Mouse (Mus musculus): ENCODE measurements around the gene Tmem97. TPM values are rescaled to one million over a fixed set of nuclear protein-coding genes. Genes with fewer than 3 reads are reported as not detected.

The Tmem97 gene
- total and polyA plus RNA-seq, 3 experiments = 30.4 to 67.8 (median 65.1) TPM

DNA sequence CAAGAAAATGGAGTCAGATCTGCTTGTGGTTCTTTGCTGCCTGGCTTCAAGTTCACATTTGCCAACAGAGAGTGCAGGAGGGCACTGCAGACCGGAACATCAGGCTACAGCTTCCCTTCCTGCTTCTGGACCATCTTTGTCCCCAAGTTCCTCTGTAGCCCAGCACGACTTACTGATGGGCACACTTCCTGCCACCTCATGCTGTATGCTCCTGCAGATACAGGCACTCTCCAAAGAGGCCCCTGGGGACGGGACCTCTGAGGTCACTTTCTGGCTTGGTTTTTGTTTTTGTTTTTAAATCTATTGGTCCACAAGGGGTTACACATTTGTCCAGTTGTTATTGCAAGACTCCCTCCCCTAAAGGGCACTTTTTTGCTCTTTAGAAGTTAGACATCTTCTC lies 19.2 kb upstream of the Tmem97 start:
- no peak for ATAC-seq (ENCODE audit: extremely low read depth, insufficient number of reproducible peaks, low FRiP score, poor library complexity, severe bottlenecking)
- TF ChIP-seq POLR2AphosphoS5 (IDR thresholded peaks at IDR 0.05; ENCODE audit: insufficient replicate concordance, low read depth, low read length) (no peak), GATA2 (IDR thresholded peaks at IDR 0.05; ENCODE audit: borderline replicate concordance, low read depth, low read length) (no peak), TAL1 (conservative IDR thresholded peaks at IDR 0.05; ENCODE audit: low read depth, low read length) (no peak), GATA1 (IDR thresholded peaks at IDR 0.05; ENCODE audit: borderline replicate concordance, low read length) (no peak), CTCF (IDR thresholded peaks at IDR 0.05; ENCODE audit: low read depth, low read length) (no peak)
- peaks cover 64% of the 10 kb centered on the region for H3K36me3 ChIP-seq (replicated peaks)
- no peak overlapping the region for H3K4me3 ChIP-seq (ENCODE audit: low read depth, low read length)
- no peaks in the 10 kb centered on the region for H3K4me1 ChIP-seq (ENCODE audit: insufficient read depth, low read depth, low read length)
- H3K9me3 ChIP-seq (replicated peaks) = no peaks in the 10 kb centered on the region
- no peaks in the 10 kb centered on the region for H3K27me3 ChIP-seq (ENCODE audit: insufficient read depth, low read length)
- DNase-seq (ENCODE audit: low spot score) = no peak

DNA sequence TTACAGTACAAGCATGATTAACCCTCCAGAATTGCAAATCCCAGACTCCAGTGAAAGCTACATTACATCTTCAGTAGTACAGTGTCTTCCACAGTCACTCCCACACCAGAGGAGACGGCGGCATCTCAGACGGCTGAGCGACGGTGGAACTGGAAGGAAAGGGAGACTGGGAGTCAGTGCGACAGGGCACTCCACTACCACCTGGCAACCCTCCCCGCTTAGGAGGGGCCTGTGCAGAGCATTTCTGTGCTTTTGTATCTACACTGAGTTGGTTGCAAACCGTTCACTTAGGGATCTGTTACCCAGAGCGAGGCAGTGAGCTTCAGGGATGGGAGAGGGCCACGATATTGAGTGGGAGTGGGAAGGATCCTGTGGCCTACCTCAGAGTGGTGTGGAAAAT lies 18.2 kb upstream of the Tmem97 start:
- no peak for DNase-seq (ENCODE audit: low spot score)
- no peaks in the 10 kb centered on the region for H3K9me3 ChIP-seq (replicated peaks)
- TF ChIP-seq POLR2AphosphoS5 (IDR thresholded peaks at IDR 0.05; ENCODE audit: insufficient replicate concordance, low read depth, low read length) (no peak), GATA1 (IDR thresholded peaks at IDR 0.05; ENCODE audit: borderline replicate concordance, low read length) (no peak), GATA2 (IDR thresholded peaks at IDR 0.05; ENCODE audit: borderline replicate concordance, low read depth, low read length) (no peak), TAL1 (conservative IDR thresholded peaks at IDR 0.05; ENCODE audit: low read depth, low read length) (no peak), CTCF (IDR thresholded peaks at IDR 0.05; ENCODE audit: low read depth, low read length) (no peak)
- no peaks in the 10 kb centered on the region for H3K4me1 ChIP-seq (ENCODE audit: insufficient read depth, low read depth, low read length)
- ATAC-seq (ENCODE audit: extremely low read depth, insufficient number of reproducible peaks, low FRiP score, poor library complexity, severe bottlenecking) = no peak
- peaks cover 60% of the 10 kb centered on the region for H3K36me3 ChIP-seq (replicated peaks)
- H3K4me3 ChIP-seq (ENCODE audit: low read depth, low read length) = no peak overlapping the region
- H3K27me3 ChIP-seq (ENCODE audit: insufficient read depth, low read length) = no peaks in the 10 kb centered on the region

DNA sequence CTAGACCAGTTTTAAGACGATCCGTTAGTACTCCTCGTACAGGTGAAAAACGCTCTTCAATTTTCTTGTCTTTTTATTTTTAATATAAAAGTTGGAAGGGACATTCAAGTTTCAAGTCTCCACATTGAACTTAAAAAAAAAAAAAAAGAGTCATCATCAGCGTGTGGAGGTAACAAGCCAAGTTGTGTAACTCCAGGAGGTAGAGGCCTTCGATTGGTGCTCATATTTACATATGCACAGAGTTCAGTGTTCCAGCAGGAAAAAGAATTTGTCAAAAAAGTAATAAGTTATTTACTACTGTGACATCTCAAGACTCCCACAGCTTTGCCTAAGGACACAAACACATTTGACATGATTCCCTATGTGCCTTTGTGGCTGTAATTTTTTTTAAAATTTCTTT lies 17.0 kb upstream of the Tmem97 start:
- Histone ChIP-seq H3K36me3 (replicated peaks) (peaks cover 53% of the 10 kb centered on the region), H3K27me3 (ENCODE audit: insufficient read depth, low read length) (no peaks in the 10 kb centered on the region), H3K4me1 (ENCODE audit: insufficient read depth, low read depth, low read length) (no peaks in the 10 kb centered on the region), H3K9me3 (replicated peaks) (no peaks in the 10 kb centered on the region), H3K4me3 (ENCODE audit: low read depth, low read length) (no peak overlapping the region)
- ATAC-seq (ENCODE audit: extremely low read depth, insufficient number of reproducible peaks, low FRiP score, poor library complexity, severe bottlenecking) = no peak
- no peak for TF ChIP-seq CTCF (IDR thresholded peaks at IDR 0.05; ENCODE audit: low read depth, low read length)
- TF ChIP-seq GATA1 (IDR thresholded peaks at IDR 0.05; ENCODE audit: borderline replicate concordance, low read length) = no peak
- no peak for TF ChIP-seq GATA2 (IDR thresholded peaks at IDR 0.05; ENCODE audit: borderline replicate concordance, low read depth, low read length)
- TF ChIP-seq POLR2AphosphoS5 (IDR thresholded peaks at IDR 0.05; ENCODE audit: insufficient replicate concordance, low read depth, low read length) = no peak
- no peak for TF ChIP-seq TAL1 (conservative IDR thresholded peaks at IDR 0.05; ENCODE audit: low read depth, low read length)
- DNase-seq (ENCODE audit: low spot score) = no peak

DNA sequence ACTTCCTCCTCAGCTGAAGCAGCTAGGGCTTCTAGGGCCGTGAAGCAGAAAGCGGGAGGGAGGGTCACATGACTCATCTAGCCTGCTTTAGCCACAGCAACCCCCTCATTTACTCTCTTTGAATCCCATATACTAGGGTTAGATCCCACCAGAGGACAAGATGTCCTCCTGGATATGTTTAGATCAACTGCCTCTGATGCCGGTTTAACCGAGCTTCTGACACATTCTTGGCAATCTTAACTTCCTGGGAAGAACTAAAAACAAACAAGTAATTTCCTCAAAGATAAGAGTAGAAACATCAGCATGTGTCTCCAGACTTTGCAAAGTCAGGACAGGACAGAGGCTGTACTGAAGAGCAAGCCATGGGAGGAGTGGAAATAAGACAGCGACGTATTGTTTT lies 16.2 kb upstream of the Tmem97 start:
- no peak for TF ChIP-seq GATA1 (IDR thresholded peaks at IDR 0.05; ENCODE audit: borderline replicate concordance, low read length)
- no peak for TF ChIP-seq CTCF (IDR thresholded peaks at IDR 0.05; ENCODE audit: low read depth, low read length)
- TF ChIP-seq GATA2 (IDR thresholded peaks at IDR 0.05; ENCODE audit: borderline replicate concordance, low read depth, low read length) = no peak
- no peak for TF ChIP-seq TAL1 (conservative IDR thresholded peaks at IDR 0.05; ENCODE audit: low read depth, low read length)
- no peak for TF ChIP-seq POLR2AphosphoS5 (IDR thresholded peaks at IDR 0.05; ENCODE audit: insufficient replicate concordance, low read depth, low read length)
- H3K27me3 ChIP-seq (ENCODE audit: insufficient read depth, low read length) = no peaks in the 10 kb centered on the region
- no peak overlapping the region for H3K4me3 ChIP-seq (ENCODE audit: low read depth, low read length)
- H3K4me1 ChIP-seq (ENCODE audit: insufficient read depth, low read depth, low read length) = no peaks in the 10 kb centered on the region
- H3K36me3 ChIP-seq (replicated peaks) = peaks cover 45% of the 10 kb centered on the region
- no peaks in the 10 kb centered on the region for H3K9me3 ChIP-seq (replicated peaks)
- no peak for DNase-seq (ENCODE audit: low spot score)
- no peak for ATAC-seq (ENCODE audit: extremely low read depth, insufficient number of reproducible peaks, low FRiP score, poor library complexity, severe bottlenecking)

DNA sequence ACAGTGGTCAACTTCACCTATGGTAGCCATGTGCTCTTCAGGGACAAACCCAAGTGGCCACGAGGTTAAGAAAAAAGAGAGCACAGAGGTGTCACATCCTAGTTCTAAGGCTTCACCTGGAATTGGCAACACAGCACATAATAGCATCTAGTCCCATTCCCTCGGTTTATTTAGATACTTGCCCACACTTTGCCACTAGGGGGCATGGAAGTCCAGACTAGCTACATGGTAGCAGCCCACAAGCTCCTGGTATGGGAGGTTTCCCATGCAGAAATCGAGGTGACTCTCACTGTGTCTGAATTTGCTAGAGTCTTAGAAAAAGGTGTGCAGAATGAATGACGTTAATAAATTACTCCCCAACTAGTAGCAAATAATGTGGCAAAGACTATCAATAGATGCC lies 9.9 kb upstream of the Tmem97 start:
- no peaks in the 10 kb centered on the region for H3K9me3 ChIP-seq (replicated peaks)
- peak; percentile 66 for DNase-seq (ENCODE audit: low spot score)
- H3K27me3 ChIP-seq (ENCODE audit: insufficient read depth, low read length) = no peaks in the 10 kb centered on the region
- ATAC-seq (ENCODE audit: extremely low read depth, insufficient number of reproducible peaks, low FRiP score, poor library complexity, severe bottlenecking) = peak; percentile 34; the same call in 1 of the 2 replicates
- H3K4me3 ChIP-seq (ENCODE audit: low read depth, low read length) = no peak overlapping the region
- peaks cover 16% of the 10 kb centered on the region for H3K4me1 ChIP-seq (ENCODE audit: insufficient read depth, low read depth, low read length)
- H3K36me3 ChIP-seq (replicated peaks) = no peaks in the 10 kb centered on the region
- no peak for TF ChIP-seq POLR2AphosphoS5 (IDR thresholded peaks at IDR 0.05; ENCODE audit: insufficient replicate concordance, low read depth, low read length)
- TF ChIP-seq CTCF (IDR thresholded peaks at IDR 0.05; ENCODE audit: low read depth, low read length) = peak; percentile 66; the same call in 1 of the 2 replicates

DNA sequence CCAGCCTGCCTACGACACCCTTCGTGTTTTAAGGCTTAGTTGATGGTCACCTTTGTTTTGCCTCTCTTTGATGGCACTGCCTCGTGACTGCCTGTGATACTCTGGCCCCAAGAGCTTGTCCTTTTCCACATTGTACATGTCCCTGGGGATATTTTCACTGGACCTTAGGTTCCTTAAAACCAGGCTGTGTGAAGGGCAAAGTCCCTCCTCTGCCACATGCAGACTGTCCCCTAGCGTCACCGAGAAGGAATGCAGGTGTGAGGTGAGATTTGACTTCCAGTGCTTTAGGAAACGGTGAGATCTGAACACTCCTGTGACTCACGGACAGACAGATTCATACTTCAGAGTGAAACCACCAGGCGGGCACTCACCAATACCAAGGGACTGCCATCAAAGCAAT lies 6.7 kb upstream of the Tmem97 start:
- DNase-seq (ENCODE audit: low spot score) (no peak), ATAC-seq (ENCODE audit: extremely low read depth, insufficient number of reproducible peaks, low FRiP score, poor library complexity, severe bottlenecking) (no peak)
- H3K36me3 ChIP-seq (replicated peaks) = no peaks in the 10 kb centered on the region

More for the DNA sequence above, 6.7 kb upstream of the Tmem97 start:
- Histone ChIP-seq H3K4me1 (ENCODE audit: insufficient read depth, low read depth, low read length) (peaks cover 18% of the 10 kb centered on the region), H3K4me3 (ENCODE audit: low read depth, low read length) (no peak overlapping the region), H3K27me3 (ENCODE audit: insufficient read depth, low read length) (no peaks in the 10 kb centered on the region), H3K9me3 (replicated peaks) (peaks cover 9% of the 10 kb centered on the region)
- no peak for TF ChIP-seq POLR2AphosphoS5 (IDR thresholded peaks at IDR 0.05; ENCODE audit: insufficient replicate concordance, low read depth, low read length)
- no peak for TF ChIP-seq GATA1 (IDR thresholded peaks at IDR 0.05; ENCODE audit: borderline replicate concordance, low read length)
- no peak for TF ChIP-seq CTCF (IDR thresholded peaks at IDR 0.05; ENCODE audit: low read depth, low read length)
- TF ChIP-seq TAL1 (conservative IDR thresholded peaks at IDR 0.05; ENCODE audit: low read depth, low read length) = no peak
- TF ChIP-seq GATA2 (IDR thresholded peaks at IDR 0.05; ENCODE audit: borderline replicate concordance, low read depth, low read length) = no peak

Data from G1E (cell line).